Mouse (Mus musculus): Measurements from ENCODE around the gene Hnrnpul2. TPM values are rescaled to one million over a fixed set of nuclear protein-coding genes. Genes with fewer than 3 reads are reported as not detected.

The Hnrnpul2 gene
- polyA plus RNA-seq, 1 experiment from 2014 or later: 5.6 TPM

Other genes starting within 250 kb of the Hnrnpul2 start
- 0.04 TPM in 1 of 2 replicates, not detected in the other for gene Slc22a8, start 228.8 kb upstream of the Hnrnpul2 start, polyA plus RNA-seq (2015; fragmentation: Nextera tagmentation; extraction: Ambion mirVana)
- gene Slc22a6, start 202.0 kb upstream of the Hnrnpul2 start, polyA plus RNA-seq (2015; fragmentation: Nextera tagmentation; extraction: Ambion mirVana): 0.06 TPM in 1 of 2 replicates, not detected in the other
- 0.18 and 0.19 TPM in 2 replicates for gene Chrm1, start 156.2 kb upstream of the Hnrnpul2 start, polyA plus RNA-seq (2015; fragmentation: Nextera tagmentation; extraction: Ambion mirVana)
- 118 and 148 TPM in 2 replicates for gene Slc3a2, start 96.6 kb upstream of the Hnrnpul2 start, polyA plus RNA-seq (2015; fragmentation: Nextera tagmentation; extraction: Ambion mirVana)
- gene Wdr74, start 84.2 kb upstream of the Hnrnpul2 start, polyA plus RNA-seq (2015; fragmentation: Nextera tagmentation; extraction: Ambion mirVana): 93.8 and 96.0 TPM in 2 replicates
- gene 1700092M07Rik, start 79.3 kb upstream of the Hnrnpul2 start, polyA plus RNA-seq (2015; fragmentation: Nextera tagmentation; extraction: Ambion mirVana): 1.7 and 2.3 TPM in 2 replicates
- 185 and 189 TPM in 2 replicates for gene Stx5a, start 78.6 kb upstream of the Hnrnpul2 start, polyA plus RNA-seq (2015; fragmentation: Nextera tagmentation; extraction: Ambion mirVana)
- 171 and 188 TPM in 2 replicates for gene Nxf1, start 62.9 kb upstream of the Hnrnpul2 start, polyA plus RNA-seq (2015; fragmentation: Nextera tagmentation; extraction: Ambion mirVana)
- gene Tmem223, start 49.0 kb upstream of the Hnrnpul2 start, polyA plus RNA-seq (2015; fragmentation: Nextera tagmentation; extraction: Ambion mirVana): 141 and 155 TPM in 2 replicates
- gene Tmem179b, start 45.5 kb upstream of the Hnrnpul2 start, polyA plus RNA-seq (2015; fragmentation: Nextera tagmentation; extraction: Ambion mirVana): 78.4 and 81.7 TPM in 2 replicates
- 24.9 and 25.3 TPM in 2 replicates for gene Taf6l, start 33.6 kb upstream of the Hnrnpul2 start, polyA plus RNA-seq (2015; fragmentation: Nextera tagmentation; extraction: Ambion mirVana)
- gene Polr2g, start 21.4 kb upstream of the Hnrnpul2 start, polyA plus RNA-seq (2015; fragmentation: Nextera tagmentation; extraction: Ambion mirVana): 149 and 152 TPM in 2 replicates
- gene Zbtb3, start 17.5 kb upstream of the Hnrnpul2 start, polyA plus RNA-seq (2015; fragmentation: Nextera tagmentation; extraction: Ambion mirVana): 4.6 and 4.8 TPM in 2 replicates
- 50.4 and 56.8 TPM in 2 replicates for gene Ttc9c, start 677 bp upstream of the Hnrnpul2 start, polyA plus RNA-seq (2015; fragmentation: Nextera tagmentation; extraction: Ambion mirVana)
- gene AC129217.1, start 9.8 kb downstream of the Hnrnpul2 start, polyA plus RNA-seq (2015; fragmentation: Nextera tagmentation; extraction: Ambion mirVana): not detected in 2 replicates
- 77.4 and 93.6 TPM in 2 replicates for gene Bscl2, start 17.5 kb downstream of the Hnrnpul2 start, polyA plus RNA-seq (2015; fragmentation: Nextera tagmentation; extraction: Ambion mirVana)
- gene Gng3, start 19.2 kb downstream of the Hnrnpul2 start, polyA plus RNA-seq (2015; fragmentation: Nextera tagmentation; extraction: Ambion mirVana): 2.0 and 3.0 TPM in 2 replicates
- 3.1 and 4.3 TPM in 2 replicates for gene Lrrn4cl, start 30.8 kb downstream of the Hnrnpul2 start, polyA plus RNA-seq (2015; fragmentation: Nextera tagmentation; extraction: Ambion mirVana)
- 173 and 176 TPM in 2 replicates for gene Ubxn1, start 51.5 kb downstream of the Hnrnpul2 start, polyA plus RNA-seq (2015; fragmentation: Nextera tagmentation; extraction: Ambion mirVana)
- gene Uqcc3, start 60.9 kb downstream of the Hnrnpul2 start, polyA plus RNA-seq (2015; fragmentation: Nextera tagmentation; extraction: Ambion mirVana): 65.9 and 69.1 TPM in 2 replicates
- gene Lbhd1, start 63.7 kb downstream of the Hnrnpul2 start, polyA plus RNA-seq (2015; fragmentation: Nextera tagmentation; extraction: Ambion mirVana): 69.3 and 76.7 TPM in 2 replicates
- gene Gm49403, start 63.9 kb downstream of the Hnrnpul2 start, polyA plus RNA-seq (2015; fragmentation: Nextera tagmentation; extraction: Ambion mirVana): not detected in 2 replicates
- 76.8 and 80.9 TPM in 2 replicates for gene 1810009A15Rik, start 68.8 kb downstream of the Hnrnpul2 start, polyA plus RNA-seq (2015; fragmentation: Nextera tagmentation; extraction: Ambion mirVana)
- not detected in 2 replicates for gene Gm49416, start 68.9 kb downstream of the Hnrnpul2 start, polyA plus RNA-seq (2015; fragmentation: Nextera tagmentation; extraction: Ambion mirVana)
- 38.6 and 42.0 TPM in 2 replicates for gene Ints5, start 73.0 kb downstream of the Hnrnpul2 start, polyA plus RNA-seq (2015; fragmentation: Nextera tagmentation; extraction: Ambion mirVana)
- 97.4 and 102 TPM in 2 replicates for gene Ganab, start 78.1 kb downstream of the Hnrnpul2 start, polyA plus RNA-seq (2015; fragmentation: Nextera tagmentation; extraction: Ambion mirVana)
- gene B3gat3, start 100.4 kb downstream of the Hnrnpul2 start, polyA plus RNA-seq (2015; fragmentation: Nextera tagmentation; extraction: Ambion mirVana): 47.1 and 48.6 TPM in 2 replicates
- 4.0 and 4.6 TPM in 2 replicates for gene Rom1, start 109.3 kb downstream of the Hnrnpul2 start, polyA plus RNA-seq (2015; fragmentation: Nextera tagmentation; extraction: Ambion mirVana)
- 41.8 and 42.7 TPM in 2 replicates for gene Eml3, start 109.5 kb downstream of the Hnrnpul2 start, polyA plus RNA-seq (2015; fragmentation: Nextera tagmentation; extraction: Ambion mirVana)
- gene Mta2, start 121.9 kb downstream of the Hnrnpul2 start, polyA plus RNA-seq (2015; fragmentation: Nextera tagmentation; extraction: Ambion mirVana): 155 and 160 TPM in 2 replicates
- gene Tut1, start 133.8 kb downstream of the Hnrnpul2 start, polyA plus RNA-seq (2015; fragmentation: Nextera tagmentation; extraction: Ambion mirVana): 29.3 and 30.0 TPM in 2 replicates
- gene Eef1g, start 147.0 kb downstream of the Hnrnpul2 start, polyA plus RNA-seq (2015; fragmentation: Nextera tagmentation; extraction: Ambion mirVana): 467 and 482 TPM in 2 replicates
- gene Ahnak, start 169.3 kb downstream of the Hnrnpul2 start, polyA plus RNA-seq (2015; fragmentation: Nextera tagmentation; extraction: Ambion mirVana): 96.4 and 104 TPM in 2 replicates

All from limb, embryonic 15.5 days (tissue).